Mouse (Mus musculus) forebrain, embryonic 10.5 days (tissue): Measurements from ENCODE around the gene Igf2bp2. TPM values are rescaled to one million over a fixed set of nuclear protein-coding genes. Genes with fewer than 3 reads are reported as not detected.

Source experiments
- DNase-seq: peaks from one replicate; pipeline ENCODE4 v3.0.0-alpha.2; 2017; ENCODE audit warnings: low spot score; ENCODE audit errors: extremely low spot score
- H3K27ac ChIP-seq: fragments of 300-500 bp; sonication (generic); 2 replicates; pipeline ENCODE4 v1.5.1; 2016; ENCODE audit warnings: mild to moderate bottlenecking
- H3K27me3 ChIP-seq: fragments of 300-500 bp; sonication (generic); 2 replicates; pipeline ENCODE4 v1.6.1; 2016; ENCODE audit warnings: mild to moderate bottlenecking; ENCODE audit not compliant: poor library complexity, severe bottlenecking
- H3K36me3 ChIP-seq: fragments of 300-500 bp; sonication (generic); replicated peaks from 2 replicates; pipeline ENCODE4 v1.6.1; 2016; ENCODE audit warnings: mild to moderate bottlenecking, moderate library complexity
- H3K4me1 ChIP-seq: fragments of 300-500 bp; sonication (generic); 2 replicates; pipeline ENCODE4 v1.6.1; 2016
- H3K4me3 ChIP-seq: fragments of 300-500 bp; sonication (generic); 2 replicates; pipeline ENCODE4 v1.5.1; 2016; ENCODE audit warnings: mild to moderate bottlenecking, moderate library complexity
- H3K9me3 ChIP-seq: fragments of 300-500 bp; sonication (generic); 2 replicates; pipeline ENCODE4 v1.6.1; 2016; ENCODE audit warnings: mild to moderate bottlenecking, moderate library complexity
- WGBS: fragments of 180-500 bp; shearing (Covaris S2); methylation state at CpG from one replicate; pipeline ENCODE4 v1.1.7; 2016; 5-methylcytosine and 5-hydroxymethylcytosine counted together
- polyA plus RNA-seq: library from polyadenylated mRNA; unstranded; fragments of >200 nt; fragmentation: Nextera tagmentation; extraction: Ambion mirVana; gene quantifications from 2 replicates; pipeline ENCODE4 v1.2.1, GENCODE M21; 2016

Gene Igf2bp2
- polyA plus RNA-seq, 1 experiment from 2014 or later: 161 TPM

GRCm38 (mm10) chr16:22045930-22046329, 117.2 kb downstream of the Igf2bp2 start:
- Histone ChIP-seq H3K4me3 (no peak overlapping the region), H3K27ac (no peak overlapping the region), H3K27me3 (no peaks in the 10 kb centered on the region), H3K9me3 (no peaks in the 10 kb centered on the region), H3K4me1 (no peaks in the 10 kb centered on the region), H3K36me3 (peaks cover 82% of the 10 kb centered on the region)
- 92% methylated on average over 3 of the region's 3 CpGs for WGBS
- DNase-seq: no peak

GRCm38 (mm10) chr16:22043830-22044229, 119.3 kb downstream of the Igf2bp2 start:
- H3K4me3 ChIP-seq: no peak overlapping the region
- no peak overlapping the region for H3K27ac ChIP-seq
- DNase-seq: no peak
- H3K36me3 ChIP-seq: peaks cover 95% of the 10 kb centered on the region
- no peaks in the 10 kb centered on the region for H3K4me1 ChIP-seq
- H3K27me3 ChIP-seq: no peaks in the 10 kb centered on the region
- no peaks in the 10 kb centered on the region for H3K9me3 ChIP-seq
- WGBS: 93% methylated on average over 4 of the region's 4 CpGs

- DNase-seq: no peak
- Histone ChIP-seq H3K36me3 (peaks cover 93% of the 10 kb centered on the region), H3K27ac (no peak overlapping the region), H3K9me3 (no peaks in the 10 kb centered on the region), H3K4me3 (no peak overlapping the region), H3K27me3 (no peaks in the 10 kb centered on the region), H3K4me1 (no peaks in the 10 kb centered on the region)
- 95% methylated on average over 1 of the region's 1 CpGs for WGBS
Observed at GRCm38 (mm10) chr16:22039978-22040377, 123.1 kb downstream of the Igf2bp2 start.

DNA sequence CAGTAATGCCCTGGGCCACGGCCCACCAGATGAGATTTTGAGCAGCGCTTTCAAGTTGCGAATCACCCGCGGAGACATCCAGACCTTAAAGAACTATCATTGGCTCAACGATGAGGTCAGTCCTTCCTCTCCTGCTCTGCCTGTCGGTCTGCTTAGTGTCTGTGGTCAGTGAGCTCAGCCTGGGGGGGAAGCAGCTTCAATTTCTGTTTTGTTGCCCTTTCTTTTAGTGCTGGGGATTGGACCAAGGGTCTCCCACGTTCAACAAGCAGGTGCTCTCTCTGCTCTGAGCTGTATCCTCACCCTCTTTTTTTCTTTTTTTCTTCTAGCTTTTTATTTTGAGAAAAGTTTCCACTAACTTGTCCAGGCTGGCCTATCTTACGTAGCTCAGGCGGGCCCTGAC, 124.5 kb downstream of the Igf2bp2 start:
- H3K27me3 ChIP-seq: no peaks in the 10 kb centered on the region
- H3K9me3 ChIP-seq: no peaks in the 10 kb centered on the region
- H3K36me3 ChIP-seq: peaks cover 78% of the 10 kb centered on the region
- H3K4me1 ChIP-seq: no peaks in the 10 kb centered on the region
- H3K27ac ChIP-seq: no peak overlapping the region
- DNase-seq: no peak
- 92% methylated on average over 10 of the region's 10 CpGs for WGBS
- H3K4me3 ChIP-seq: no peak overlapping the region

DNA sequence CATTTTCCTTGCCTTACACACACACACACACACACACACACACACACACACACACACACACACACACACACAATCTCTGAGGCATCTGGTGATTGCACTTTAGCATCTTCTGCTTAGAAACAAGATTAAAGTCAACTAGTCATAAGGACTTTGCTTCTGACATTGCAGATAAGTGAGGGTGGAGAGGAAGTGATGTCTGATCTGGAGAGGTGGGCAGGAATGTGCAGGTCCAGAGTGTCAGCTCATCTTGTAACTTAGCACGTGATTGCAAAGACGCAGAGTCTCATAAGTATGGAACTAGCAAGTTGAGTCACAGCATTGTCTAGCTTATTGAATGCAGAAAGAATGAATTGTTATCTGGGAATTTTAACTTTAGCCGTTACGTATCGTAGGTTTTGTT, 135.6 kb downstream of the Igf2bp2 start:
- no peak overlapping the region for H3K27ac ChIP-seq
- H3K9me3 ChIP-seq: no peaks in the 10 kb centered on the region
- WGBS: 95% methylated on average over 5 of the region's 5 CpGs
- no peaks in the 10 kb centered on the region for H3K27me3 ChIP-seq
- peaks cover 95% of the 10 kb centered on the region for H3K36me3 ChIP-seq
- no peak overlapping the region for H3K4me3 ChIP-seq
- no peaks in the 10 kb centered on the region for H3K4me1 ChIP-seq
- no peak for DNase-seq

DNA sequence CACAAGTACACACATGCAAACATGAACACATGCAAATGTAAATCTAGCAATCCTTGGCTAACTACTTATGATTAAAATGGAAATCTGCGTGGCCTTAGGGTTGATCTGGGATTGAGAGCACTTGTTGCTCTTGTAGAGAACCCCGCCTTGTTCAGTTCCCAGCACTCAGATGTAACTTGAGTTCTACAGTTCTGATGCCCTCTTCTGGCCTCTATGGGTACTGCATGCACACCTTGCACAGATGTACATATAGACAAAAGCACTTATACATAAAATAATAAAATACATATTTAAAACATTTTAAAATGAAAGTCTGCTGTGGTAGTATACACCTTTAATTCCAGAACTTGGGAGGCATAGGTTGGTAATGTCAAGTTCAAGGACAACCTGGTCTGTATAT, 141.0 kb downstream of the Igf2bp2 start:
- H3K36me3 ChIP-seq: peaks cover 95% of the 10 kb centered on the region
- H3K4me1 ChIP-seq: no peaks in the 10 kb centered on the region
- peaks cover 7% of the 10 kb centered on the region for H3K9me3 ChIP-seq
- no peak for DNase-seq
- no peak overlapping the region for H3K4me3 ChIP-seq
- WGBS: 93% methylated on average over 2 of the region's 2 CpGs
- H3K27me3 ChIP-seq: no peaks in the 10 kb centered on the region
- no peak overlapping the region for H3K27ac ChIP-seq

DNA sequence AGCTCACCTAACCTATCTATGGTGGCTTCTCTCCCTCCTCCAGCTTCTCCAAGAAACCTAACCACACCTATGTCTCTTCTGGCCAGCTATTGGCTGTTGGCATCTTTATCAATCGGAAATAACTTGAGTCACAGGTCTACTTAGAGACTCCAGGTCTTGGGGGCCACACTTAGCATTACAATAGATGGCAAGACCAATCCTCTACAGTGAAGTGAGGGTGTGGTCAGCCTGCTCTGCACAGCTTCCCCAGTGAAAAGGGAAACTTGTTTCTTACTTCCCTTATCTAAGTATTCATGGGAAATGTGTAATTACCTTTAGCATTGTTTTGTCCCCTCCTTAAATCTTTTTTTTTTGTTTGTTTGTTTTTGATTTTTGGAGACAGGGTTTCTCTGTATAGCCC, 147.5 kb downstream of the Igf2bp2 start:
- H3K4me1 ChIP-seq: peaks cover 8% of the 10 kb centered on the region
- no peak overlapping the region for H3K4me3 ChIP-seq
- H3K27me3 ChIP-seq: no peaks in the 10 kb centered on the region
- H3K27ac ChIP-seq: no peak overlapping the region
- peaks cover 69% of the 10 kb centered on the region for H3K36me3 ChIP-seq
- WGBS: 84% methylated on average over 1 of the region's 1 CpGs
- no peaks in the 10 kb centered on the region for H3K9me3 ChIP-seq
- DNase-seq: no peak

GRCm38 (mm10) chr16:22009596-22009995, 153.5 kb downstream of the Igf2bp2 start:
- DNase-seq: no peak
- no peaks in the 10 kb centered on the region for H3K27me3 ChIP-seq
- peak overlapping the region; percentile 88 for H3K4me3 ChIP-seq
- H3K4me1 ChIP-seq: peaks cover 18% of the 10 kb centered on the region
- H3K27ac ChIP-seq: peak overlapping the region; percentile 89
- peaks cover 10% of the 10 kb centered on the region for H3K36me3 ChIP-seq
- no peaks in the 10 kb centered on the region for H3K9me3 ChIP-seq
- 0% methylated on average over 51 of the region's 51 CpGs for WGBS

- no peaks in the 10 kb centered on the region for H3K9me3 ChIP-seq
- under 1% methylated on average over 45 of the region's 45 CpGs for WGBS
- H3K27ac ChIP-seq: peak within 1 kb of the TSS; percentile 89
- H3K36me3 ChIP-seq: peaks cover 7% of the 10 kb centered on the region
- no peaks in the 10 kb centered on the region for H3K27me3 ChIP-seq
- peak; percentile 100 for DNase-seq
- peaks cover 18% of the 10 kb centered on the region for H3K4me1 ChIP-seq
- H3K4me3 ChIP-seq: peak within 1 kb of the TSS; percentile 88
Observed at GRCm38 (mm10) chr16:22009099-22009584, 154.0 kb downstream of the Igf2bp2 start, which contains the start of gene Senp2. Gene Senp2, plus strand, starts transcription at chr16:22009484.

Other genes starting within 250 kb of the Igf2bp2 start
- gene Tmem41a, start 215.7 kb downstream of the Igf2bp2 start, polyA plus RNA-seq: 33.8 and 36.9 TPM in 2 replicates
- gene Liph, start 167.6 kb downstream of the Igf2bp2 start, polyA plus RNA-seq: 0.19 and 0.25 TPM in 2 replicates
- gene Senp2, start 153.8 kb downstream of the Igf2bp2 start, polyA plus RNA-seq: 70.5 and 72.1 TPM in 2 replicates
- gene Tra2b, start 102.7 kb upstream of the Igf2bp2 start, polyA plus RNA-seq: 538 and 552 TPM in 2 replicates